Mouse (Mus musculus) bone marrow, adult 2 months (tissue): ENCODE results near the gene Pald1. TPM values are rescaled to one million over a fixed set of nuclear protein-coding genes. Genes with fewer than 3 reads are reported as not detected.

Source experiments
- H3K27ac ChIP-seq: fragments of 200-500 bp; 2 replicates; pipeline ENCODE4 v1.5.1; 2012; ENCODE audit warnings: low read depth, mild to moderate bottlenecking, control low read depth, inconsistent platforms, low read length; ENCODE audit not compliant: control insufficient read depth, poor library complexity, insufficient read depth
- H3K4me1 ChIP-seq: fragments of 200-500 bp; 2 replicates; pipeline ENCODE4 v1.6.1; 2011; ENCODE audit warnings: low read length; ENCODE audit not compliant: control insufficient read depth, insufficient read depth
- H3K4me3 ChIP-seq: fragments of 200-500 bp; replicated peaks from 2 replicates; pipeline ENCODE3; 2011; ENCODE audit warnings: mild to moderate bottlenecking, low read depth, low read length, control low read depth; ENCODE audit not compliant: control insufficient read depth
- CTCF ChIP-seq: fragments of 200-500 bp; IDR thresholded peaks from 2 replicates; pipeline ENCODE4 v1.5.1; 2011; ENCODE audit warnings: low read length, control low read depth; ENCODE audit not compliant: control insufficient read depth, insufficient read depth
- POLR2A ChIP-seq: fragments of 200-500 bp; IDR thresholded peaks from 2 replicates; pipeline ENCODE4 v1.6.1; 2011; ENCODE audit warnings: low read depth, mild to moderate bottlenecking, control low read depth, low read length, borderline replicate concordance; ENCODE audit not compliant: control insufficient read depth
- WGBS: fragments of 180-500 bp; shearing (Covaris S2); methylation state at CpG from one replicate; pipeline ENCODE4 v1.1.7; 2018; 5-methylcytosine and 5-hydroxymethylcytosine counted together
- polyA plus RNA-seq: library from polyadenylated mRNA; stranded (reverse); fragments of >200 nt; gene quantifications from 2 replicates; pipeline ENCODE4 v1.2.4, GENCODE M21; 2011; ENCODE audit warnings: low replicate concordance; ENCODE audit not compliant: missing spikeins, insufficient read depth, insufficient read length

Pald1 gene
- polyA plus RNA-seq, 1 experiment, result 4.1 TPM

- no peak for TF ChIP-seq CTCF
- TF ChIP-seq POLR2A, result no peak
- no peak overlapping the region for H3K27ac ChIP-seq
- H3K4me3 ChIP-seq, result no peak overlapping the region
- no peaks in the 10 kb centered on the region for H3K4me1 ChIP-seq
- 86% methylated on average over 8 of the region's 8 CpGs for WGBS
Measured at GRCm38 (mm10) chr10:61359411-61359810, 23.9 kb downstream of the Pald1 start.

- TF ChIP-seq CTCF (no peak), POLR2A (no peak)
- no peak overlapping the region for H3K27ac ChIP-seq
- H3K4me3 ChIP-seq, result no peak overlapping the region
- 66% methylated on average over 8 of the region's 8 CpGs for WGBS
- H3K4me1 ChIP-seq, result no peaks in the 10 kb centered on the region
Measured at GRCm38 (mm10) chr10:61357658-61358057, 25.7 kb downstream of the Pald1 start.

GRCm38 (mm10) chr10:61356568-61356967 lies 26.8 kb downstream of the Pald1 start:
- Histone ChIP-seq H3K27ac (no peak overlapping the region), H3K4me3 (no peak overlapping the region), H3K4me1 (no peaks in the 10 kb centered on the region)
- WGBS, result 83% methylated on average over 8 of the region's 8 CpGs
- TF ChIP-seq CTCF (no peak), POLR2A (no peak)

DNA sequence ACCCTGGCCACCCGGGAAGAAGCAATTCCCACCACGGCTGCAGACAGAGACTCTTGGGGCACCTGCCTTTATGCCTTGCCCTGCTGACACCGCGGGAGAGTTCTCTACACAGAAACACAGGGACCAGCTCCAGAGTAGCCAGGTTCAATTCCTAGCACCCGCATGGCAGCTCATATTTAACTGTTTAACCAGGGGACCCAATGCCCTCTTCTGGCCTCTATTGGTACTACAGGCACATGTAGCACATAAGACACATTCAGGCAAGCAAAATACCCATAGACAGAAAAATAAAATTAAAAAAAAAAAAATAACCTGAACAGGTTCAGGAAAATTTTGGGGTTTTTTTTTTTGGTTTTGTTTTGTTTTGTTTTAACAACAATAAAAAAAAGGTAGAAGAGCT lies 27.2 kb downstream of the Pald1 start:
- Histone ChIP-seq H3K4me3 (no peak overlapping the region), H3K4me1 (no peaks in the 10 kb centered on the region), H3K27ac (no peak overlapping the region)
- WGBS, result 97% methylated on average over 5 of the region's 5 CpGs
- no peak for TF ChIP-seq CTCF

DNA sequence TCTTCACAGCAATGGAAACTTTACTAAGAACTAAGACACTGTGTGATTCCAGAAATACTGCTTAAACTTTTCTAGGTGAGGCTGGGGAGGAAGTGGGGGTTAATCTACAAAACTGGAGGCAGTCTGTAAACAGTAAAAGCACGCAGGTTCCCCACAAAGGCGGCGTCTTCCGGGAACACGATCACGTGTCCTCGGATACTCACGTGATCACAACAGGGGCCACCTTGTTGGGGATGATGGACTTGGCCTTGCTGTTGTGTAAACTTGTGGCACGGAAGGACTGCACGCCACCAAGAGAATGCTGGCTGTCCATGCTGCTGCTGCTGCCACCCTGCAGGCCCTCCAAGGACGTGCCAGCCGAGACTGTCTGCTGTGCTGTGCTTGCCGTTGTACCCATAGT lies 27.7 kb downstream of the Pald1 start:
- 89% methylated on average over 13 of the region's 13 CpGs for WGBS
- TF ChIP-seq CTCF (no peak), POLR2A (no peak)
- no peaks in the 10 kb centered on the region for H3K4me1 ChIP-seq
- no peak overlapping the region for H3K4me3 ChIP-seq
- no peak overlapping the region; the same call in 1 of the 2 replicates for H3K27ac ChIP-seq

DNA sequence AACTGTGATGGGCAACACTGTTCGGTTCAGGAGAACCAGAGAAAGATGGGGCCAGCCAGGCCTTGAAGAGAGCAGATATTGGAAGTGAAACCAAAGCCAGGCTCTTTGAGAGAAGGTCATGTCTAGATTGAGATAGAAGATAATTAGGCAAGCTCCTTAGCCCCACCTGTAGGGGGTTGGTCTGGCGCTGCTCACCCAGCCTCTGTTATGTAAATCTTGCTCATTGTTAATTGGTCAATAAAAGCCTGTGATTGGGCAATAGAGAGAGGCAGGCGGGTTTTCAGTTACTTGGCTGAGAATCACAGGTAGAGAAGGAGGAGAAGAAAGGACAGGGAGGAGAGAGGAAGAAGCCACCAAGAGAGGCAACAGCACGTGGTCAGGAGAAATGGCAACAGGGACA lies 32.1 kb downstream of the Pald1 start:
- TF ChIP-seq POLR2A (no peak), CTCF (no peak)
- no peaks in the 10 kb centered on the region for H3K4me1 ChIP-seq
- WGBS, result 57% methylated on average over 4 of the region's 4 CpGs

DNA sequence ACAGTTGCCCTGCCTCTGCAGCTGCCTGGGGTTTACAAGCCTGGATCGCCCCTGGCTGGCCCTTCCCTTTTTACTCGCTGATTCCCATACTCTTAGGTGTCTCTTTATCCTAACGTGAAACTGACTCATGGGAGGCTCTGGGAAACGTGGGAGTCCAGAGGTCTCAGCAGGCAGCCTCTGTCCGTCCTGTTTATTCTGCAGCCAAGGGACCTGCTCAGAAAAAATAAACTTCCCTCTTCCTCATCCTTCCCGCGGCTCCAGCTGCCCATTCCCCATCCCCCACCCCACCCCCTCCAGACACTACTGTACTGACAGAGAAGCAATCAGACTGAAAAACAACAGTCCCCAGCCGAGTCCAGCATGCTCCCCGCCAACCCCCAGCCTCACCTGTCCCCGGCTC lies 37.0 kb downstream of the Pald1 start:
- H3K4me1 ChIP-seq, result no peaks in the 10 kb centered on the region
- H3K27ac ChIP-seq, result no peak overlapping the region
- no peak overlapping the region for H3K4me3 ChIP-seq
- TF ChIP-seq CTCF (no peak), POLR2A (no peak)
- 22% methylated on average over 10 of the region's 10 CpGs for WGBS

More for the DNA sequence above, 32.1 kb downstream of the Pald1 start:
- no peak overlapping the region for H3K27ac ChIP-seq
- no peak overlapping the region for H3K4me3 ChIP-seq

DNA sequence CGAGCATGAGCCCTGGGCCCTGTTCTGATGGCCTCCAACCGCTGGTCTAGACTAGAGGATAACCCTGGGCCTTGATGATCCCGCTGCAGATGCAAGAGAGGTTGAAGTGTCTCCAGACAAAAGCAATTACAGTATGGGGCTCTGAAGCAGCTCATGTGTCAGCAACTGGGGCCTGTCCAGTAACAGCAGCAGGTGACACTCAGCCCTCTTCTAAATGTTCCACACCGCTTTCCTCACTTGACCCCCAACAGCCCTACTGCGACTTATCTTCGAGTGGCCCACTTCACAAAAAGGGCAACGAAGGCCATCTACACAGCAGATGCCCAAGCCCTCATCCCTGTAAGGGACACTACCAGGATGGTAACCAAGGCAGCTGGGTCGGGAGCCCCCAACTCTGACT lies 38.2 kb downstream of the Pald1 start:
- TF ChIP-seq CTCF (no peak), POLR2A (no peak)
- Histone ChIP-seq H3K4me1 (no peaks in the 10 kb centered on the region), H3K4me3 (no peak overlapping the region), H3K27ac (no peak overlapping the region)
- WGBS, result 78% methylated on average over 8 of the region's 8 CpGs

DNA sequence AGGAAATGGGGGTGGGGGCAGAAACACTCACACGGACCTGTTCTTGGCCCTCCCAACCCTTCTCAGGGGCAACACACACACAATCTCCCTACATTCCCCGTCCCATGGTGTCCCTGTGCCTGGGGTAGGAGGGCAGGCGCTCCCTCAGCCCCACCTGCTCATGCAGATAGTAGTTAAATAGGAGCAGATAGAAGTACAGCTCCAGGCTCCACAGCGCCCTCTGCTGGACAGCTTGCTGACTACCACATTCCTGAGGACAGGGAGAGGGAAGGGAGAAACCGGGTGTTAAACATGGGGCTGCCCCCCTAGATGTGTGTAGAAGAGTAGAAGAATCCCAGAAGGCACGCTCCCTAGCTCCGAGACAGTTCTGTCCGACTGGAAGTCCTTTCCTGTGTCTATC lies 39.4 kb downstream of the Pald1 start:
- TF ChIP-seq POLR2A, result no peak
- TF ChIP-seq CTCF, result peak; percentile 80
- WGBS, result 49% methylated on average over 8 of the region's 8 CpGs
- no peak overlapping the region for H3K27ac ChIP-seq
- H3K4me3 ChIP-seq, result no peak overlapping the region
- H3K4me1 ChIP-seq, result no peaks in the 10 kb centered on the region
